Mouse (Mus musculus): ENCODE data around the gene Cir1.

DNA sequence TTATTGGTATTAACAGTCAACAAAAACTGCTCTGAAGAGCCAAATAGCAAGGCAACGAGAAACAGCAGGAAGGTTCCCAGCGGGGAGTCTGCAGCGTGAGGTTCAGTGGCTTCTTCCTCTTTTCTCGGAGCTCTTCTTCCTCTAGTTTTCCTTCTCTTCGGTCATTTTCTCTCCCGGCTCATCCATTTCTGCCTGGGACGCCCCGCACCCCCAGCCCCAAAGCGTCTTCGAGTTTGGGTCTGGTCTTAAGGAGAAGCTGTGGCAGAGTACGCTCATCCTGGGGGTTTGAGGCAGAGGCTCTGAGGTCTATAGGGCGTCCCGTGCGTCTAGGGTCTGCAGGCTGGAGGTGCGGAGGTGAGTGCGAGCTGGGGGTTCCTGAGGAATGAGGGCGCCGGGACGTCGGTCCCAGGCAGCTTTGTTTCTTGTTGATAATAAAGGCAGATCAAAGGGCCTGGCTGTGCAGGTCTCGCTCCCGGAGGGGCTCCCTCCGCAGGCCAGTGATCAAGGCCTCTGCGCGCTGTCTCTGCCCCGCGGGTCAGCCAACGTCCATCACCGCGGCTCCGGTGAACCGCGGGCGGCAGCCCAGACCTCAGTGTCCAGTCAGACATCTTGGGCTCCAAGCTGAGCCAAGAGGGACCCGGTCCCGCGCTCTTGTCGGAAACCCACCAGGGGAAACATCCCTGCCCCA lies 35.3 kb downstream of the Cir1 start:
- no peak for TF ChIP-seq CTCF (IDR thresholded peaks at IDR 0.05; ENCODE audit: low read depth, low read length)
- no peak for TF ChIP-seq POLR2A (IDR thresholded peaks at IDR 0.05; ENCODE audit: borderline replicate concordance, low read depth, low read length)

Data from bone marrow macrophage, adult 2 months (primary cell).